Mouse (Mus musculus) ovary, postnatal 36 days (tissue): ENCODE results near the gene Arsg.
A peak's percentile ranks its signal among the peaks of the same experiment; 100 is the strongest.

Experiments used
- DNase-seq: peaks from one replicate; pipeline ENCODE4 v3.0.0; 2022; ENCODE audit warnings: low spot score, mixed read lengths

Arsg gene

GRCm38 (mm10) chr11:109587019-109587418 lies 113.8 kb downstream of the Arsg start:
- no peak for DNase-seq

- peak; percentile 31 for DNase-seq
These were observed 114.6 kb downstream of the Arsg start for GRCm38 (mm10) chr11:109587638-109588374.

GRCm38 (mm10) chr11:109590012-109590411 lies 116.8 kb downstream of the Arsg start:
- no peak for DNase-seq

GRCm38 (mm10) chr11:109591511-109591910 lies 118.3 kb downstream of the Arsg start:
- DNase-seq, result no peak

GRCm38 (mm10) chr11:109593200-109593981 lies 120.2 kb downstream of the Arsg start:
- no peak for DNase-seq

GRCm38 (mm10) chr11:109594761-109595160 lies 121.6 kb downstream of the Arsg start:
- no peak for DNase-seq

- DNase-seq, result no peak
These were observed 125.8 kb downstream of the Arsg start for GRCm38 (mm10) chr11:109598778-109599570.

- DNase-seq, result no peak
These were observed 134.4 kb downstream of the Arsg start for GRCm38 (mm10) chr11:109607600-109607999.

GRCm38 (mm10) chr11:109608976-109609625 lies 135.9 kb downstream of the Arsg start:
- no peak for DNase-seq

GRCm38 (mm10) chr11:109610046-109610794 lies 137.0 kb downstream of the Arsg start:
- no peak for DNase-seq

GRCm38 (mm10) chr11:109610795-109611302 lies 137.7 kb downstream of the Arsg start:
- no peak for DNase-seq

- peak; percentile 99 for DNase-seq
These were observed 138.4 kb downstream of the Arsg start, which contains the start of gene Wipi1 for GRCm38 (mm10) chr11:109611303-109612149. TSS of gene Wipi1 (minus strand) at chr11:109611967.

GRCm38 (mm10) chr11:109612871-109613529 lies 139.8 kb downstream of the Arsg start:
- no peak for DNase-seq

- no peak for DNase-seq
These were observed 142.1 kb downstream of the Arsg start for GRCm38 (mm10) chr11:109615286-109615685.

- DNase-seq, result no peak
These were observed 143.2 kb downstream of the Arsg start for GRCm38 (mm10) chr11:109616352-109616751.

GRCm38 (mm10) chr11:109616766-109617165 lies 143.6 kb downstream of the Arsg start:
- DNase-seq, result peak; percentile 61

GRCm38 (mm10) chr11:109619055-109619454 lies 145.9 kb downstream of the Arsg start:
- DNase-seq, result peak; percentile 58

GRCm38 (mm10) chr11:109620356-109620755 lies 147.2 kb downstream of the Arsg start:
- no peak for DNase-seq

- no peak for DNase-seq
These were observed 148.0 kb downstream of the Arsg start for GRCm38 (mm10) chr11:109621183-109621582.
